Mouse (Mus musculus) CH12.LX (cell line): Measurements from ENCODE around the gene Stk38l. TPM values are rescaled to one million over a fixed set of nuclear protein-coding genes. Genes with fewer than 3 reads are reported as not detected.

ENCODE experiments used
- DNase-seq: peaks from one replicate; pipeline ENCODE4 v3.0.0-alpha.2; 2013; ENCODE audit errors: extremely low read depth
- H3K27ac ChIP-seq: 2 replicates; pipeline ENCODE4 v1.5.1; 2012; ENCODE audit warnings: low read depth, mild to moderate bottlenecking, control low read depth, moderate library complexity; ENCODE audit not compliant: insufficient read depth
- H3K27me3 ChIP-seq: replicated peaks from 2 replicates; pipeline ENCODE3; 2012; ENCODE audit warnings: inconsistent platforms
- H3K36me3 ChIP-seq, 2 experiments: replicated peaks in 1 of 2; 2 replicates each; pipeline versions ENCODE3 to v1.6.1; 2012; ENCODE audit warnings: inconsistent platforms in 1 of 2, low read length in 1 of 2, mild to moderate bottlenecking in 1 of 2, mixed read lengths in 1 of 2, moderate library complexity in 1 of 2; ENCODE audit not compliant: control insufficient read depth in 1 of 2, insufficient read depth in 1 of 2
- H3K4me1 ChIP-seq, 2 experiments: 2 replicates each; pipeline ENCODE4 v1.6.1; 2012; ENCODE audit warnings: inconsistent platforms in 1 of 2, moderate library complexity in 1 of 2; ENCODE audit not compliant: insufficient read depth in 2 of 2, control insufficient read depth in 1 of 2
- H3K4me2 ChIP-seq: 2 replicates; pipeline ENCODE4 v1.6.1; 2012; ENCODE audit warnings: low read depth, mild to moderate bottlenecking, control low read depth; ENCODE audit not compliant: poor library complexity, insufficient read depth, severe bottlenecking
- H3K4me3 ChIP-seq, 3 experiments: fragments of 150-350 bp in 1 of 3; sonication (generic) in 1 of 3; replicated peaks in 1 of 3; 2 replicates each; pipeline versions ENCODE3 to v1.5.1; 2011 to 2012; ENCODE audit warnings: low read depth in 2 of 3, low read length in 2 of 3, mild to moderate bottlenecking in 2 of 3, moderate library complexity in 2 of 3, control low read depth in 1 of 3, improper control_type of control experiment in 1 of 3, inconsistent platforms in 1 of 3, mixed read lengths in 1 of 3; ENCODE audit not compliant: poor library complexity in 1 of 3
- H3K79me2 ChIP-seq: replicated peaks from 2 replicates; pipeline ENCODE4 v1.6.1; 2012; ENCODE audit warnings: mild to moderate bottlenecking, moderate library complexity; ENCODE audit not compliant: control insufficient read depth, poor library complexity, insufficient read depth, severe bottlenecking; ENCODE audit errors: extremely low read depth
- H3K9ac ChIP-seq: 2 replicates; pipeline ENCODE4 v1.6.1; 2012; ENCODE audit warnings: low read depth, mild to moderate bottlenecking, control low read depth, moderate library complexity; ENCODE audit not compliant: insufficient read depth
- H3K9me3 ChIP-seq: replicated peaks from 2 replicates; pipeline ENCODE3; 2012; ENCODE audit warnings: low read length, inconsistent platforms, mixed read lengths
- BHLHE40 ChIP-seq: IDR thresholded peaks from 2 replicates; pipeline ENCODE4 v1.6.1; 2011; ENCODE audit warnings: mild to moderate bottlenecking, low read depth, low read length, improper control_type of control experiment
- CTCF ChIP-seq, 2 experiments: IDR thresholded peaks in 1 of 2; conservative IDR thresholded peaks in 1 of 2; 2 replicates each; pipeline ENCODE4 v1.5.1; 2011 to 2012; ENCODE audit warnings: low read depth in 2 of 2, low read length in 2 of 2, improper control_type of control experiment in 1 of 2, inconsistent platforms in 1 of 2, mild to moderate bottlenecking in 1 of 2, moderate library complexity in 1 of 2
- ELF1 ChIP-seq: IDR thresholded peaks from 2 replicates; pipeline ENCODE4 v1.6.1; 2014; ENCODE audit warnings: low read depth, mild to moderate bottlenecking, inconsistent platforms, low read length, improper control_type of control experiment
- EP300 ChIP-seq: IDR thresholded peaks from 2 replicates; pipeline ENCODE4 v1.6.1; 2011; ENCODE audit warnings: low read length, improper control_type of control experiment
- ETS1 ChIP-seq: conservative IDR thresholded peaks from 2 replicates; pipeline ENCODE4 v1.6.1; 2012; ENCODE audit warnings: low read depth, mild to moderate bottlenecking, inconsistent platforms, low read length, improper control_type of control experiment, moderate library complexity
- HCFC1 ChIP-seq: IDR thresholded peaks from 2 replicates; pipeline ENCODE4 v1.6.1; 2012; ENCODE audit warnings: low read depth, mild to moderate bottlenecking, inconsistent platforms, low read length, improper control_type of control experiment
- KAT2A ChIP-seq: IDR thresholded peaks from 2 replicates; pipeline ENCODE4 v1.6.1; 2012; ENCODE audit warnings: low read length, improper control_type of control experiment, inconsistent platforms; ENCODE audit not compliant: insufficient replicate concordance
- MAFK ChIP-seq: IDR thresholded peaks from 2 replicates; pipeline ENCODE4 v1.6.1; 2011; ENCODE audit warnings: low read length, improper control_type of control experiment; ENCODE audit not compliant: insufficient replicate concordance
- MAX ChIP-seq: IDR thresholded peaks from 2 replicates; pipeline ENCODE4 v1.6.1; 2011; ENCODE audit warnings: low read length, improper control_type of control experiment
- MAZ ChIP-seq: IDR thresholded peaks from 2 replicates; pipeline ENCODE4 v1.6.1; 2012; ENCODE audit warnings: low read depth, mild to moderate bottlenecking, inconsistent platforms, low read length, improper control_type of control experiment, moderate library complexity
- MEF2A ChIP-seq: IDR thresholded peaks from 2 replicates; pipeline ENCODE4 v1.6.1; 2014; ENCODE audit warnings: low read depth, mild to moderate bottlenecking, inconsistent platforms, low read length, improper control_type of control experiment, borderline replicate concordance
- MXI1 ChIP-seq: IDR thresholded peaks from 2 replicates; pipeline ENCODE4 v1.6.1; 2011; ENCODE audit warnings: mild to moderate bottlenecking, low read depth, low read length, improper control_type of control experiment
- PAX5 ChIP-seq: IDR thresholded peaks from 2 replicates; pipeline ENCODE4 v1.6.1; 2012; ENCODE audit warnings: low read length, inconsistent platforms, mixed read lengths
- RAD21 ChIP-seq: IDR thresholded peaks from 2 replicates; pipeline ENCODE4 v1.6.1; 2011; ENCODE audit warnings: low read depth, mild to moderate bottlenecking, low read length, improper control_type of control experiment, moderate library complexity
- SMC3 ChIP-seq: IDR thresholded peaks from 2 replicates; pipeline ENCODE4 v1.6.1; 2011; ENCODE audit warnings: low read depth, low read length, improper control_type of control experiment
- UBTF ChIP-seq: IDR thresholded peaks from 2 replicates; pipeline ENCODE4 v1.6.1; 2012; ENCODE audit warnings: low read depth, mild to moderate bottlenecking, inconsistent platforms, low read length, improper control_type of control experiment, moderate library complexity
- ZC3H11A ChIP-seq: IDR thresholded peaks from 2 replicates; pipeline ENCODE4 v1.6.1; 2012; ENCODE audit warnings: low read depth, mild to moderate bottlenecking, inconsistent platforms, low read length, improper control_type of control experiment
- ZNF384 ChIP-seq: IDR thresholded peaks from 2 replicates; pipeline ENCODE4 v1.6.1; 2012; ENCODE audit warnings: low read depth, low read length, improper control_type of control experiment, inconsistent platforms
- dilution Hi-C: fragments of 300-500 bp; cut with MboI; formaldehyde crosslinking; loops from 2 replicates; pipeline ENCODE4 v1.14.3; 2020; ENCODE audit warnings: low sequenced_read_pairs; ENCODE audit not compliant: extremely low pct_unique_long_range_greater_than_20kb, extremely low pct_ligation_motif_present
- in situ Hi-C: fragments of 300-500 bp; cut with MboI; formaldehyde crosslinking; loops from 3 replicates; pipeline ENCODE4 v1.14.3; 2019; ENCODE audit warnings: low sequenced_read_pairs, low pct_ligation_motif_present, low pct_unique_long_range_greater_than_20kb, mixed read lengths
- polyA plus RNA-seq: library from polyadenylated mRNA; unstranded; fragments of >175 nt; gene quantifications from 2 replicates; pipeline ENCODE4 v1.2.1, GENCODE M21; 2012; ENCODE audit warnings: low read depth; ENCODE audit not compliant: insufficient read length
- total RNA-seq, 2 experiments: library from RNA; depleted of rRNA; stranded (reverse); fragments of 300-350 nt in 1 of 2; fragments of >200 nt in 1 of 2; gene quantifications; 2 replicates each; pipeline ENCODE4 v1.2.3; 2012 to 2014

Stk38l gene
- total and polyA plus RNA-seq, 3 experiments: 3.8 to 5.2 (median 4.7) TPM

DNA sequence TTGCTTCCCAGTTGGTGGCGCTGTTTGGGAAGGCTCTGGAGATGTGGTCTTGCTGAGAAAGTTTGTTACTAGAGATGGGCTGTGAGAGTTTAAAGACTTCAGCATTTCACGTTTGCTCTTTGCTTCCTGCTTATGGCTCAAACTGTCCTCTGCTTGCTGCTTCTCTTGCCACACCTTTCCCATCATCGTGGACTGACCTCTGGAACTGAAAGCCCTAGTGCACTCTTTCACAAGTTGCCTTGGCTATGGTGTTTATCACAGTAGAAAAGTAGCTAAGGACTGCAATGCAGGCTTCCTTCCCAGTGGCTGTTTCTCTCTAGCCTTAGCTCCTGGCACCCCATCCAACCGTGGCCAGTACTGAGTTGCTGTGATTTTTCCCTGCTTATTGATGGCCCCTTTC, 35.9 kb downstream of the Stk38l start:
- no peak overlapping the region for H3K27ac ChIP-seq
- no peak for DNase-seq
- TF ChIP-seq ETS1: no peak
- no peak for TF ChIP-seq BHLHE40
- no peak for TF ChIP-seq EP300
- TF ChIP-seq MAX: no peak
- TF ChIP-seq MAFK: no peak
- no peak for TF ChIP-seq ZC3H11A
- no peak for TF ChIP-seq HCFC1
- no peak for TF ChIP-seq PAX5
- no peak for TF ChIP-seq ELF1
- no peak for TF ChIP-seq MEF2A
- no peak for TF ChIP-seq KAT2A
- TF ChIP-seq MAZ: no peak
- TF ChIP-seq, all 38 proteins: peak for 0
- Histone ChIP-seq H3K4me3 (no peak overlapping the region), H3K4me2 (no peak overlapping the region), H3K27me3 (no peaks in the 10 kb centered on the region), H3K79me2 (no peaks in the 10 kb centered on the region; the same call in 1 of the 2 replicates), H3K4me1 (peaks cover 2 to 21% of the 10 kb centered on the region in 2 experiments), H3K36me3 (peaks cover 3 to 9% of the 10 kb centered on the region in 2 experiments), H3K9me3 (no peaks in the 10 kb centered on the region), H3K9ac (no peak overlapping the region)
- in situ Hi-C loops: loop anchor here (25.0 kb wide), 1 partner anchor 348 kb away; no protein-coding TSS in a partner anchor
- dilution Hi-C loops: no loop called here

GRCm38 (mm10) chr6:146762264-146762898, 37.6 kb downstream of the Stk38l start:
- Histone ChIP-seq H3K4me1 (peaks cover 2 to 18% of the 10 kb centered on the region in 2 experiments), H3K79me2 (no peaks in the 10 kb centered on the region; the same call in 1 of the 2 replicates), H3K4me2 (no peak overlapping the region)
- DNase-seq: no peak
- TF ChIP-seq UBTF (no peak), SMC3 (peak; percentile 74), CTCF (conservative IDR thresholded peaks at IDR 0.05 in 1 of 2, IDR thresholded peaks at IDR 0.05 in 1 of 2; ENCODE audit: low read depth in 2 of 2, low read length in 2 of 2) (peak; percentile 49 to 67), RAD21 (peak; percentile 57), ZNF384 (peak; percentile 96), MXI1 (no peak), HCFC1 (no peak)
- TF ChIP-seq, all 38 proteins: peak for 4
- no peak overlapping the region for H3K27ac ChIP-seq
- H3K4me3 ChIP-seq: no peak overlapping the region
- dilution Hi-C loops (no loop called here), in situ Hi-C loops (loop anchor here (25.0 kb wide), 1 partner anchor 350 kb away; no protein-coding TSS in a partner anchor)
- peaks cover 11 to 14% of the 10 kb centered on the region in 2 experiments for H3K36me3 ChIP-seq
- H3K9me3 ChIP-seq: no peaks in the 10 kb centered on the region
- no peaks in the 10 kb centered on the region for H3K27me3 ChIP-seq
- no peak overlapping the region for H3K9ac ChIP-seq
